Mouse (Mus musculus): Measurements from ENCODE around the gene Grin2c.

Gene Grin2c

DNA sequence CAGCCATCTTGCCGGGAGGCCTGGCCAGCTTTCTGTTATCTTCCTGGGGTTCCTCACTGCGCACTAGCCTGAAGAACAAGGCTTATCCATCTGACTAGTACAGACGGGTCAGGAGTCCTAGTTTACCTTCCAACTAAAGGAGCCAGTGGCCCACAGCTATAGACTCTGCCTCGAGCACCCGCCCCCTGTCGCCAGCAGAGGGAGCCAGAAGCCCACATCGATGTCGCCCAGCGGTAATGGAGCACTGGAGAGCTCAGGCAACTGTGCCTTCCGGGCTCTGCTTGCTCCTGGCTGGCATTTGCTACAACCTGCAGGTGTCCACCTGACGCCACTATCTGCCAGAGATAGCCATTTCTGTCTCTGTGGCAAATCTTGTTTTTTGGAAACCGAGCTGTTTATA is 64.7 kb downstream of the Grin2c start:
- peak; percentile 98 for DNase-seq (ENCODE audit: low read depth, low spot score)

GRCm38 (mm10) chr11:115200520-115200919 is 66.5 kb downstream of the Grin2c start:
- DNase-seq (ENCODE audit: low read depth, low spot score), result no peak

Measured in brain, adult 2 months (tissue).